Mouse (Mus musculus) T-cell, adult 2 months (primary cell): ENCODE data around the gene Sh3bp5l.
"Not testable (repeated sequence)": the region's sequence is repeated elsewhere in the genome, so short reads cannot be mapped to it uniquely, and the experiment has no call there.

Source experiments
- DNase-seq: peaks from one replicate; pipeline ENCODE4 v3.0.0; 2022; ENCODE audit warnings: low spot score

The Sh3bp5l gene

DNA sequence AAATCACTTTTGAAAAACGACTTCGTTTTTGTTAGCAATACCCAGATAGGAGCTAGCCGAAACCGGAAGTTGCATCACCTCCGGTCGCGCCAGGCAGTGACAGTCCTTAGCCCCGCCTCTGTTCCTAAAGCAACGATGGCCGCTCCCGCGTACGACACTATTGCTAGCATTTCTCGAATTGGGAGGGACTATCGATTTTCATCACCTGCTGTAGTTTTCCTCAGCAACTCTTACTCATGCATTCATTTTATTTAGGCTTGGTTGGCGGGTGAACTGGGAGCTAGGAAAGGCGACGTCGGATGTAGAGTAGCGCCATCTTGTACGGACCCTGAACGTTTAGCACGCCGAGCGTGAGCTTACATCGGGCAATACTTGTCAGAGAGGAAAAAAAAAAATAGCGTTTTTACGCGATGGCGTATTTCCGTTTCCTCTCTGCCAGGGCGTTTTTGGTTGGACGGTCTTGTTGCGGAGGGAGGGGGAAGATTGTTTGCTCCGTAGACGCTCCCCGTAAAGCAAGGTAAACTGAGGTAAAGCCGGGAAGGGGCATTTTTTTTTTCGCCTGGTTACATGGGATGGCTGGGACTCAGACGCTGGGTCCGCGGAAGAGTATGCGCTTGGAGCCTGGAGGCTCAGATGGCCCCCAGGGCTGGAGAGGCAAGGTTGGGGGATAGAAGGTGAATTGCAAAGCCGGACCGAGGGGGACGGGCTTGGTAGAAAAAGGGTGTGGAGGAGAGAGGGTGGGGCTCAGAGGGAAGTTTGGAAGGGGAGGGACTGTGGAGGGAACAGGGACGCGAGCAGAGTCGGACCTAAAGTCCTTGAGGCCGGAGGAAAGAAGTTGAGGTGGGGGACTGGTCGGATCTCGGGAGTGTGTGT lies at the start of gene Sh3bp5l, which contains the start of gene Zfp672:
TSS of gene Sh3bp5l (plus strand) at position 449 of the 873 bp plus-strand sequence.
TSS of gene Zfp672 (minus strand) at position 64 of the 873 bp plus-strand sequence.
- DNase-seq: peak; percentile 90

GRCm38 (mm10) chr11:58281970-58282496 lies 48.5 kb upstream of the Sh3bp5l start:
- DNase-seq: peak; percentile 53

DNA sequence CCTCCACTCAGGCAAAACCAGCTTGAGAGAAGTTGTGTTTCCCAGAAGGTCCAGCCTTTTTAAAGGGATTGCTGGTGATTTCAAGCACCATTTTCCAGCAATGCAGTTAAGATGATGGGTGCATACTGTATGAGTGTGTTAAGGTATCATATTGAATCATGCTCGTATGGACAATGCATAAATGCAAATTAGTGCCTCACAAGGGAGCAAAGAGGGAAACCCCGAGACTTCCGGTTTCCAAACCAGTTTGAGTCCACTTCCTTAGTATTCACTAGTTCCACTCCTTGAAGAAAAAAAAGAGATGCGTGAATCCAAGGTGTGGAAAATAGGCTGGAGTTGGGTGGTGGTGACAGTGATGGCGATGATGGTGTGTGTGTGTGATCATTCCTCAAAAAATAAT lies 48.0 kb upstream of the Sh3bp5l start:
- DNase-seq: no peak

- DNase-seq: peak; percentile 15
Measured at GRCm38 (mm10) chr11:58289992-58290682, 40.4 kb upstream of the Sh3bp5l start.

GRCm38 (mm10) chr11:58290812-58291211 lies 39.7 kb upstream of the Sh3bp5l start:
- no peak for DNase-seq

DNA sequence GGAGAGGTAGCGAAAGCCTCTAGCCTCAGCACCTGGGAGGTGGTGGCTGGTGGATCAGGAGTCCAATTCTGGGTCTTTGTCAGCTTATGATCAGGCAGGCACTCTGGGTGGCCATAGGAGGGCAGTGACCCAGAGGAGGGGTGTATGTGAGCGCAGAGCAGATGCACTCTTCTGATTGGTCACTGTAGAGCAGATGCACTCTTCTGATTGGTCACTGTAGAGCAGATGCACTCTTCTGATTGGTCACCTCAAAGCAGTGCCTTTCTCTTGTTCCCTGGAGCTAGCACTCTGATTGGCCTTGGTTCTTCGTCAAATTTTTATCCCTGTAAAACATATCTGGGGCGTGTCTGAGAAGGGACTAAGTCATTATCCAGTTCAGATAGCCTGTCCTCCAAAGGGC lies 37.7 kb upstream of the Sh3bp5l start:
- DNase-seq: no peak

GRCm38 (mm10) chr11:58297396-58297795 lies 33.1 kb upstream of the Sh3bp5l start:
- no peak for DNase-seq

DNA sequence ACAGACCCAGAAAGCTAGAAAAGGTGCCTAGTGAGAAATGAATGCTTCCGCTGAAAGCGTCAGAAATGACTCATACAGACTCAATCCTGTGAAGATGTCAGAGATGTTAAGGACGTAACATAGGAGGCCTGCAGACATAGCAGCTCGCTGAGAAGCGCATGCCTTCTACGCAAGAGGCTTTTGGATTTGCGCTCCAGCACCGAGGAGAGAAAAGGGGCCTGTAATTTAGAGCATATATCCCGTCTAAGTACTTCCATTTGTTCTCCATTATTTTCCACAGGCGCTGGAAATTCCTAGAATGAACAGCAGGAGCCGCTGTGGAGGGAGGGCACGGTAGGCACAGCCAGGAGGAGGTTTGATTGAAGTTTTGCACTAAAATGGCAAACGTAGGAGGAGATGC lies 29.5 kb upstream of the Sh3bp5l start:
- DNase-seq: peak; percentile 75

- DNase-seq: peak; percentile 94
Measured at GRCm38 (mm10) chr11:58301837-58302754, 28.4 kb upstream of the Sh3bp5l start.

GRCm38 (mm10) chr11:58302774-58303445 lies 27.6 kb upstream of the Sh3bp5l start:
- no peak for DNase-seq

DNA sequence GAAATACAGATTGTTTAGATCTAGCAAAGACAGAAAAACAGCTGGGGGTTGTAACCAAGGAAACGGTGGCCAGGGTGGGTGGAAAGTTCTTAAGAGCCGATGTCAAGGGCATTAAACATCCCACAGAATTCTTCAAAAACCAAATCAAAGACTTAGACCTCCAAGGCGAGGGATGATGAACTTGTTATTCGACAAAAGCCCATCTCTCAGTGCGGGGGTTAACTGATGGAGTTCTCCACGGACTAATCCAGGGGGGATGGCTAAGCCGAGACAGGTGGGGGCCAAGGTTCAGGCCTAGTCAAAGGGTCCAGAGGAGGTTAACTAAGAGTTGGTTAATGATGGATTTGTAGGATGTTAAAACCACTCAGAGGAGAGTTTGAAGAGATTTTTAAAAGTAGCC lies 26.9 kb upstream of the Sh3bp5l start:
- no peak for DNase-seq

GRCm38 (mm10) chr11:58305299-58305698 lies 25.2 kb upstream of the Sh3bp5l start:
- DNase-seq: not testable (repeated sequence)

GRCm38 (mm10) chr11:58306860-58307308 lies 23.6 kb upstream of the Sh3bp5l start, which contains the start of gene Zfp692:
Gene Zfp692, plus strand, starts transcription at chr11:58307069.
- DNase-seq: peak; percentile 87

- DNase-seq: peak; percentile 63
Measured at GRCm38 (mm10) chr11:58307411-58308080, 23.0 kb upstream of the Sh3bp5l start.

GRCm38 (mm10) chr11:58308661-58309060 lies 21.9 kb upstream of the Sh3bp5l start:
- DNase-seq: no peak

- no peak for DNase-seq
Measured at GRCm38 (mm10) chr11:58314069-58314468, 16.5 kb upstream of the Sh3bp5l start.

DNA sequence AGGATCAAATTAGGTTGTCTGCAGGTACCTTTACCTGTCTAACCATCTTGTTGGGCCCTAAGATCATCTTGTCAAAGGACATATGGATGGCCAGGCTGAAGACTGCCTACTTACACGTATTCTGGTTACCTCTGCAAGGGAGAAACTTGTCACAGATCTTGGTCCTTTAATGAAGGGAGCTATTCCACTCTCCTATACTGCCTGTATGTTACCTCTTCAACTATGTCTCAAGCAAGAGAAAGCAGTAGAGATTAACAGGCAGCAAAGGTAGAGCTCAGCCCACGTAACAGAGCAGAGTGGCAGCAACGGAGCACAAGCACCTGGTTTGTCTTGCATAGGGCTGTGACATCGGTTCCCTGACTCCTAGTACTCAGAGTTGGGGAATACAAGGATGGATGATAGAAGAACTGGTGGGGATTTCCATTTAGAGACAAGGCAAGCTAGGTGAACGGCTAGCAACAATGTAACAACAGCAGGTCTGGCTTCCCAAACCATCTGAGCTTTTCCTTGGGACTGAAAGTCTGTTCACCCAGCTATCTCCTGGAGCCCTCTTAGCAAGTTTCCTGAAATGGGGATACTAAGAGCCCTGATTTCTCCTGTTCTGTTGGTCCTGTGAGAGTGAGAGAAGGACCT lies 14.9 kb upstream of the Sh3bp5l start:
- DNase-seq: no peak

- DNase-seq: no peak
Measured at GRCm38 (mm10) chr11:58316344-58316743, 14.2 kb upstream of the Sh3bp5l start.

- no peak for DNase-seq
Measured at GRCm38 (mm10) chr11:58316768-58317390, 13.6 kb upstream of the Sh3bp5l start.
